Mouse (Mus musculus): Measurements from ENCODE around the gene Nptx1.

Gene Nptx1

DNA sequence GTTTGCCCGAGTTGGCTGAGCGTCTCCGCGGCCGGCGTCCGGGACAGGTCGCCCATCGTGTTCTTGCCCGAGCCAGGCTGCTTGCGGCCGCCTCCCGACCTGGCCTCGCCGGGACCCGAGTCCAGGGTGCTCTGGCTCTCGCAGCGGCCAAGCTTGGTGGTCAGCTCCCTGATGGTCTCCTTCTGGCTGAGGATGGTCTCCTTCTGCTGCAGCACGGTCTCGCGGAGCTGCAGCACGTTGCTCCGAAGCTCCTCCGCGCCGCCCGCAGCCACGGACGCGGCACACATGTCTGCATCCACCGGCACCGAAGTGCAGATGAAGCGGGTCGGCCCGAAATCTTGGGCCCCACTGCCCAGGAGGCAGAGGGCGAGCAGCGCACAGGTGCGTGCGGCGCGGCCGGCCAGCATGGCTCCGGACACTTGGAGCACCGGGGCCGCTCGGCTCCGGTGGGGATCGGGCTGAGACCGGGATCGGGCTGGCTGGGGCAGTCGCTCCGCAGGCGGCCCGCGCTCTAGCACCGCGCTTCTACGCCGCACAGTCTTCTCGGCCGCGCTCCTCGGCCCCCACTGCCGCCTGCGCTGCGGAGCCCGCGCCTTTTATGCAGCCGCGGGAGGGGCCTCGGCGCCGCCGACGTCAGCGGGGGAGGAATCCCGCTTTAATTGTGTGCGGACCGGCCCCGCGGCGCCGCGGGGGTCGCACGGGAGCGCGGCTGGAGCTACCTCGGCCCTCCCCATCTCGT is at the start of gene Nptx1:
TSS of gene Nptx1 (minus strand) at position 571 of the 739 bp plus-strand sequence.
- peak in 1 of 2 experiments; percentile 59 for DNase-seq (ENCODE audit: low spot score in 2 of 2)

DNA sequence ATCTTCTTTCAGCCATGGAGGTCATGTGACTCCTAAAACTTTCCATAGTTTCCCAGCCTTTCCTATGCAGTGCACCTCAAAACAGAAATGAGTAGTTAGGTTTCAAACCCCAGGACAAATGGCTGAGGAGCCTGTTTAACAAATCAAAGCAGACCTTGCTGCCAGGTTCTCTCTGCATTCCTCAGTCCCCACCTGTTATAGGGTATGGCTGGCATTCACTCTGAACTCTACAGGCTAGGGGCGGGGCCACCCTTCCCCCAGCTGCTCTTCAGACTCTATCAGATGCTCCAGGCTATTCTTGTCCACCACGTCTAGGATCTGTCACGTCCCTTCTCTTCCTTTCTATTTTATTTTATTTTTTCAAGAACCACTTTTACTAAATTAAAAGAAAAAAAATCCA is 46.4 kb upstream of the Nptx1 start:
- DNase-seq (ENCODE audit: low spot score in 2 of 2) = no peak

DNA sequence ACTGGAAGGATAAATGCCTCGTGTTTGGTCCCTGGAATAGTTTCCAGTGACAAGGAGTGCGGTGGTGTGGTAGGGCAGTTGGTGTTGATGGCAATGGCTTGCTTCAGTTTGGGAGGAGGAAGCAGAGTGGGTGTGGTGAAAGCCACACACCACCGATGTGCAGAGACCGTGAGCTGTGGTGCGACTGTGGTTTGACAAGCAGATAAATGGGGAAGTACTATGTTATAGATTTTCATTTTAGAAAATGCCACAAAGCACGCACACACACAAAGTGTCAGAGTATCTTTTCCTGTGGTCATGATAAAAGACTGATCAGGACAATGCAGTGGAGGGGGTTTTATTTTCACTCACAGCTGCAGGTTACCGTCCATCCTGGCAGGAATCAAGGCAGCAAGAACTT is 41.7 kb upstream of the Nptx1 start:
- no peak for DNase-seq (ENCODE audit: low spot score in 2 of 2)

DNA sequence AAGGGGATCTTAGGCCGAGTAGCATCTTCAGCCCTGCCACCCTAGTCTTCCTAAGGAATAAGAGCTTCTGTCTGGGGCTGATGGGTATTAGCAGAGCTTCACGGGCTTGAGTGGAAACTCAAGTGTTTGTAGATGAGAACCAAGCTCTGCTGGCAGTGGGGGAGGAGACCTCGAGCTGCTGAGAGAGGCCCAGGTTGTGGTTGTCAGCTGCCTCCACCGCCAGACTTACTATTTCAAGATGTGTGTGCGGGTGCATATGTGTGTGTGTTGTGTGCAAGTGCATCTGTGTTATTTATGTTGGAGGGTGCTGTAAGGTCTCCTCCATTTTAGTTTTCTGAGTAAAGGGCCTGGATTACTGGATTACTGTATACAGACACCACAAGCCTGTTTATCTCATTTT is 39.6 kb upstream of the Nptx1 start:
- no peak for DNase-seq (ENCODE audit: low spot score in 2 of 2)

DNA sequence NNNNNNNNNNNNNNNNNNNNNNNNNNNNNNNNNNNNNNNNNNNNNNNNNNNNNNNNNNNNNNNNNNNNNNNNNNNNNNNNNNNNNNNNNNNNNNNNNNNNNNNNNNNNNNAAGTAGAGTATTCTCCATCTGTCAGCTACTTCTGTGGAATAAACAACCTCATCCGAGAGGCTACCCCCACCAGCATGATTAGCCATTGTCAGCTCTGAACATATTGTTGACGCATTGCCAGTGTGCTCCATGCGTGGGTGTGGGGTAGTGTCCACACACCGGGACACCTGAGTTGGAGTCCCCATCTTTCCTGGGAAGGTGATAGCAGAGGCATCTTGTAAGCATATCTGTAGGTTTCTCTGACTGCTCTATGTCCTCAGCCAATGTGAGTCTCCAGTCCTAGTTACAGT is 39.0 kb upstream of the Nptx1 start:
- DNase-seq (ENCODE audit: low spot score in 2 of 2) = no peak

DNA sequence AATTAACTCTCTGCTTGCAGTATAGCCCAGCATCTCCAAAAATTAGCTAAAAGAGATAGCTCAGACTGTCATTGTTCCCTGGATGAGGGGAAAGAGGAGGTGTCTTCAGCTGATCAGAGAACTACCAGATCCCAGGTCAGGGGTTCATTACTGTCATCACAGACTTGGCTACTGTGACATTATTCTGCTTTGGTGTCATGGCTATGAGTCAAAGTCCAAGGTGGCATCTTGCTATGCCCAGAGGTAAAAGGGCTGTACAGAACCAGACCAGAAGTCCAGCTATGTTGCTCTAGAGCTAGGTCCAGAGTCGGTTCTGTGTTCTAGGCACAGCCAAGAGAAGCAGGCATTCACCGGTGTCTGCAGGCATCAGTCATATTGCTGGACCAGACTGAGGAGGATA is 30.2 kb upstream of the Nptx1 start:
- no peak for DNase-seq (ENCODE audit: low spot score in 2 of 2)

DNA sequence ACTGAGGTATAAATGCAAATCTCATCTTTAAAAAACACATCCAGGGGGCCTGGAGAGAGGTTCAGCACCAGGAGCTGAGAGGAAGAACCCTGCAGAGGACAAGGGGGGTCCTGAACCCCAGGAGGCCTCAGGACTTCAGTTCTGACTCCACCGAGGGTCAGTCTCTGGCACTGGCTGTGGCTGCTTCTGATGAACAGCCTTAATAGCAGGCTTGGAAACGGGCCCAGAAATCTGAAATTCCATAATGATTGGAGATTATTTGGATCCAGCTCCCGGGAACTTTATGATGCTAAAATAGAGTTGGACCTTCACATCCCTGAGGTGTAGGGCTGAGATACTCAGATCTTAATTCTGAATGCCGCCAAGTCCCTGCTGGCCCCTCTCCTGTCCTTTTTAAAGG is 29.3 kb upstream of the Nptx1 start:
- DNase-seq (ENCODE audit: low spot score in 2 of 2) = no peak

DNA sequence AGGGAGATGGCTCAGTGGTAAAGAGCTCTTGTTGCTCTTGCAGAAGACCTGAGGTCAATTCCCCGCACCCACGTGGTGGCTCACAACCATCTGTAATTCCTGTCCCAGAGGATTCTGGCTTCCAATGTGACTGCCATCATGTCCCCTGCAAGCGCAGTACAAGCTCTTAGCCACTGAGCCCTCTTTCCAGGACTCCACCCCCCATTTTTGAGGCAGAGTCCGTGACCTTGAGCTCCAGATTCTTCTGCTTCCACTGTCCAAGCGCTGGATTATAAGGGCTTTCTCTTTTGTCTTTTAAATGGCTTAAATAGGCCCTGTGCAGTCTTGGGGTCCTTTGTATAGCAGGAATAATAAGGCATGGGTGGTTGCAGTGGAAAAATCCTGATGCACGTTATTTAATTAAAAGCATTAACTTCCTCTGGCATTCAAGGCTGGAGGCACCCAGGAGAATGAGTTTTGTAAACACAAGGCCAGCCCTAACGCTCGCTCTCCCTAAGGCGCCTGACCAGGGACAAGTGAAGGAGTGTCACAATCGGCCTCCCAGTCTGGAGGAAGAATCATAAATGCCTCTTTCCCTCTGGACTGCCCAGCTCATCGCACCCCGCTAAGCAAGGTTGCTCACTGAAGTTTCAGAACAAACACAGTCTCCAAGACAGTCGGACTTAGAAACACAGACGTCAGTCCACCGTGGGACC is 24.9 kb upstream of the Nptx1 start:
- DNase-seq (ENCODE audit: low spot score in 2 of 2) = no peak

DNA sequence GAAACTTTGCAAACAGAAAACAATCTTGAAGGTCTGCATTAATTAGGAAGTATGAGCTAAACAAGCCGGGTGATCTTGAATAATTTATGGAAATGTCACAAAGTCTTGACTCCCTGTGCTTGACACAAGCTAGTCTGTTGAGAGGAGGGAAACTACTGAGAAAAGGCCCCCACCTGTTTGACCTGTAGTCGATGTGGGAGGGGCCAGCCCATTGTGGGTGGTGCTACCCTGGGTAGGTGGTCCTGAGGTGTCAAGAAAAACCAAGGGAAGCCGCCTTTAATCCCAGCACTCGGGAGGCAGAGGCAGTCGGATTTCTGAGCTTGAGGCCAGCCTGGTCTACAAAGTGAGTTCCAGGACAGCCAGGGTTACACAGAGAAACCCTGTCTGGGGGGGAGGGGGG is 18.6 kb upstream of the Nptx1 start:
- no peak for DNase-seq (ENCODE audit: low spot score in 2 of 2)

DNA sequence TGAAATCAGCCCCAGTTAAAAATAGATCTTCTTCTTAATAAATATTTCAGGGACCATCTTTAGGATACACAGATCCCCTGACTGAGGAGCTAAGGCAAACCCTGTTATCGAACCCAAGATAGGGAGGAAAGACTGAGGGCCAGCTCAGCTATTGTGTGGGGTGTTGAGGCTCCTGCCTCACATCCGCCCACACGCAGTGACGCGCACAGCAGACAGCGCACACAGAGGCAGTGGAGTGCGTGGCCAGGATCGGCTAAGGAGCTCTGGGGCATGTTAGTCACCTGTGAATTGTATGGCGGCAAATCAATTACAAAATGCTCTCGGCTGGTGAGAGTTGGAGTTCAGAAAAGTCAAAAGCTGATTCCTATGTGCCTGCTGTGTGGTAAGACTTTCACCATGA is 18.1 kb upstream of the Nptx1 start:
- no peak for DNase-seq (ENCODE audit: low spot score in 2 of 2)

DNA sequence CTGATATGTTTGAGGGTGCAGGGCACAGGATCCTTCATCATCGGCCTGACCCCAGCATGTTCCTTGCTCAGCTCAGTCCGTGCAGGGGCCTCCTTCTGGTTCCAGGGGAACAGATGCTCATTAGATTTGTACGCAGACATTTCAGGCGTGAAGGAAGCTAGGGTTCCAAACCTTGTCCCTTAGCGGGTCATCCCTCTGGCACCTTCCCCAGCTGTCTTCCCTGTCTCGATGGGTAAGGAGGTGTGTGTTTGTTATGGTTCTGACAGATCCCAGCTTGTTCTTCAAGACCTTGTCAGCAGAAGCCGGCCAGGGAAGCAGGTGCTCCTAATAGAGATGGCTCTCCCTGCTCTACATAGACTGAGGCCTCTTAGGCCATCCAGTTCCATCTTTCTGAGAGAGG is 17.5 kb upstream of the Nptx1 start:
- no peak for DNase-seq (ENCODE audit: low spot score in 2 of 2)

DNA sequence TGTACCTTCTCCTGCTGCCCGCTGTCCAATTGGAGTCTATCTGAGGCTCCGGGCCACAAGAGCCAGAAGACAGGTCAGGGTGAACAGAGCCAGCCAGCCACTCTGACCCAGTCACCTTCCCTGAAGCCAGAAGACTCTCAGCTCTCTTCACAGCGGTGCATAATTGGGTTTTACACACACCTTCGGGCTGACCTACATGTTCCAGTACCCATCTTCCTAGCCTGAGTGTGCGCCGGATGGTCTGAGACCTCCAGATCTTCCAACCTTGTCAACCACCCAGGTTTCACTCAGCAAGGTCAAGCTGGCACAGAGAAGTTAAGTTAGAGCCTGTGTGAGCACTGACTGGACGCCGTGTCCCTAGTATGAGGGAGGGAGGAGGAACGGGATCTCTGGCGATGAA is 16.8 kb upstream of the Nptx1 start:
- DNase-seq (ENCODE audit: low spot score in 2 of 2) = no peak

DNA sequence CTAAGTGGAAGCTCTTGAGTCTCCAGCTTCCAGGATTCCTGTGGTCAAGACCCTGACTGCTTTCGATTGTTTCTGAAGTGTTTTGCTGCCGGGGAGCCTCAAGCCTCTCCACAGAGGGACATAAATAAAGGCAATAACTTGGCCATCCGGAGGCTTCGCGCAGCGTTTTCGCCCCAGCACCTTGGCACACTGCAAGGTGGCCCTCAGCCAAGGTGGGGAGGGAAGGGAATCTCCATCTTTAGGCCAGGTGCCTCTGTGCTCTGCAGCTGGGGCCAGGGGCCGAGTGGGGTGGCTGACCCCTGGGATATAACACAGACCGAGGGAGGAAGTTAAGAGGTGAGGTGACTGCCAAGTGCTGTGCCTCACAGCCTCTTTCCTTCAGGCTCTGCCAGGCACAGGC is 15.6 kb upstream of the Nptx1 start:
- DNase-seq (ENCODE audit: low spot score in 2 of 2) = no peak

DNA sequence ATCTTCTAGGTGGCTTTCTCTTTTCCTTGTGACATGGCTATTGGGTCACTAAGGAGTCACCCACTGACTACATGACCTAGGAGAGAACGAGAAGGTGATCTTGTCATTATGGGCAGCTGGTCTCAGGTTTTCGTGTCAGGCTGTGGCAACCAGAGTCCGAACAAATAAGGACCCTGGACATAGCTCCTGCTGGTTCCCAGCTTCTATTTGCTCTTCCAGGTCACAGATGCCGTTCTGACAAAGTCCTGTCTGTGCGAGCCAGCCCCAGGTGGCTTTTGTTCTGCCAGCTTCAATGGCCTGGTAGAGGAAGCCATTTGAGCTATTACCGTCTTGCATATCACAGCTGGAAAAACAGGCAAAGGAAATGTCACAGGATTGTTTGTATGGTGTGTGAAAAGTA is 14.7 kb upstream of the Nptx1 start:
- no peak for DNase-seq (ENCODE audit: low spot score in 2 of 2)

DNA sequence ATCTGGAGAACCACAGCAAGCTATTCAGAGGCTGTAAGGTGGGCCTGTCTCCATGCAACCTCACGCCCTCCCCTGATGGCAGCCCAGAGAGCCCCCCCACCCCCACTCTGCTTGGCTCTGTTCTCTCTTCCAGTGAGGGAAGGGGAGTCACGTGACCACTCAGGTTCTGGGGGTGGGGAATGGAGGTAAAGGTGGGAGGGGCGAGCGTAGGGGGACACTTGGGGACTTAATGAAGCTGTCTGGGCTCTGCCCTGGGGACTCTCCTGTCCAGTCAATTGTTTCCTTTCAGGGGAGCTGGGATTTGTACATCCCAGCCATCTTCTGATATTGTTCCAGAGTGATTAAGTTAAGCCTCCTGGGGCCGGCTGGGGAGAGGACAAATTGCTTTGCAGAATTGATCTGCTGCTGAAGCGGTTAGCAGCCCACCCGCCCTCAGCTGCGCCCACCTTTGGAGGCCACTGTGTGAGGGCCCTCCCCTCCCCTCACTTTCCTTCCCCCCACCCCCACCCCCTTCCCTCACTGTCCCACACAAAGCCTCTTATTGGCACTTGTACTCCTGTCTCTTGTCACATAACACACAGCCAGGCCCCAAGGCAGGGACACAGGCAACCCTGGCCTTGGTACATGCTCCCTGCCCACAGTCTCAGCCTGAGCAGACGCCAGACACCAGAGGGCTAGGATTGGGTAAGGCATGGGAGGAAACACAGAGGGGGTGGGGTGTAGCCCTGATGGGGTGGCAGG is 11.5 kb upstream of the Nptx1 start:
- DNase-seq (ENCODE audit: low spot score in 2 of 2) = no peak

DNA sequence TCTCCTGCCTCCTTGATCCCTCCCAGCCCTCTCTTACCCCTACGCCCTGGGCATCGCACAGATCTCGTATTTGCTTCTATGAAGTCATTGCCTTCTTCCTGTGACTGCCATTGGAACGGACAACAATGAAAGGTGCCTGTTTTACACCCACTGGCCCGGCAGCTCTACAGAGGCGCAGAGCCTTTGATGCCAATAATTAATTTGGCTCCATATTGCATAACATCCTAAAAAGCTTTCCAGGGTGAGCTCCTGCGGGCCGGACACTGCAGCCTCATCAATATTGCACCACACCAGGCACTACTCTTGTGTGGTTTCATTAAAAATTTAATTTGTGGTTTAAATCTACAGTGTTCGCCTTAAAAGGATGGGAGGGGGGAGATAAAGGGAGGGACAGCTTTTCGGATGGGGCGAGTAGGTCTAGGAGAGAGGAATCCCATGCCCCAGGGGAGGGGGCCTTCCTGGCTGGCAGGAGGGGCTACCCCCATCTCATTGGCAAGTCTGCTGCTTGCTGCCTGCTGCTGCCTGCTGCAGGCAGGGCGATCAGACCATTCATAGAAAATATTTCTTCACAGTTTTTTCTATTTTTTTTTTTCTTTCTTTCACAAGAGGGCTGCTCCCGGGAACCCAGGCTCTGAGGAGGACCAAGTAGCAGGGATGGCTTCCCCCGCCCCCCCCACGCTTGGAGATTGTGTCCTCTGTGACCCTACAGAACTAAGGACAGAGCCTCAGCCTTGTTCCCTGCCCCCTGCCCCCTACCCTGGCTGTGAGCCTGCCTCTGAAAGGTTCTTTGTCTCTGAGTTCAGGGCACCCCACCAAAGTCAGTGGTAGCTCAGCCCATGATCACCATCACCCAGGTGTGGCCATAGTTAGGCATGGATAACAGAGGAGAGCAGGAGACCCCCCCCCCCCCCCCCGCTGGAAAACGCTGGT is 10.7 kb upstream of the Nptx1 start:
- no peak for DNase-seq (ENCODE audit: low spot score in 2 of 2)

DNA sequence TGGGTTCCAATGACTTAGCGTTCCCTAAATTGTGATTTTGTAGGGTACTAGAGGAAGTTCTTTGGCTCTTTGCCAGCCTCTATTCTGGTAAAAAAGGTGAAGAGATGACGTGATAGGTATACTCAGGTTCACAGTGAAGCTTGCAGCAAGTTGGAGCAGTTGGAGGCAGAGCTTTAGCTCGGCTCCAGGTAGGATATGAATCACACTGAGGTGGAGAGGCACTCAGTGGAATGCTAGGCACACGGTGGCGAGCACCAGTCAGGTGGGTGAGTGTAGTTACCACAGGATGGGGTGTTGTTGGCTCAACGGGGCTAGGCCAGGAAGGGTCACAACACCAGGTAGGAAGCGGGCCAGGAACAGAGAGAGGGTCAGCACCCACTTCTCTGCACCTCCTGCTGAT is 7.6 kb upstream of the Nptx1 start:
- DNase-seq (ENCODE audit: low spot score in 2 of 2) = no peak

DNA sequence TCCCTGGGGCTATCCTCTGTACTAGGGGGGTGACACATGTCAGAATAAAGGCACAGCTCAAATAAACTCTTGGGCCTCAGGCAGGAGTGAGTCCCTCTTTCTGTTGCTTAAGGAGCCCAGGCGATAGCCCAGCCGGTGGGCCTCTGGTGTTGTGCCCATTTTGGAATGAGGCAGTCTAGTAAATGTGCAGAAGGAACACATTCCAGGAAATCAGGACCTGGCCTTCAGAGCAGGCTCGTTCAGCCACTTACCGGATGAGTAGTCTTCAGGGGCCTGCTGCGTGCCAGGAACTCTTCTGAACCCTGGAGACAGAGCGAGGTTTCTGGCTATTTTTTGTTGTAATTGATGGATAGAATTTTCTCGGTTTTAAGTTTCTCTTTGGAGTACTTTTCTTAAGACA is 7.2 kb upstream of the Nptx1 start:
- no peak for DNase-seq (ENCODE audit: low spot score in 2 of 2)

DNA sequence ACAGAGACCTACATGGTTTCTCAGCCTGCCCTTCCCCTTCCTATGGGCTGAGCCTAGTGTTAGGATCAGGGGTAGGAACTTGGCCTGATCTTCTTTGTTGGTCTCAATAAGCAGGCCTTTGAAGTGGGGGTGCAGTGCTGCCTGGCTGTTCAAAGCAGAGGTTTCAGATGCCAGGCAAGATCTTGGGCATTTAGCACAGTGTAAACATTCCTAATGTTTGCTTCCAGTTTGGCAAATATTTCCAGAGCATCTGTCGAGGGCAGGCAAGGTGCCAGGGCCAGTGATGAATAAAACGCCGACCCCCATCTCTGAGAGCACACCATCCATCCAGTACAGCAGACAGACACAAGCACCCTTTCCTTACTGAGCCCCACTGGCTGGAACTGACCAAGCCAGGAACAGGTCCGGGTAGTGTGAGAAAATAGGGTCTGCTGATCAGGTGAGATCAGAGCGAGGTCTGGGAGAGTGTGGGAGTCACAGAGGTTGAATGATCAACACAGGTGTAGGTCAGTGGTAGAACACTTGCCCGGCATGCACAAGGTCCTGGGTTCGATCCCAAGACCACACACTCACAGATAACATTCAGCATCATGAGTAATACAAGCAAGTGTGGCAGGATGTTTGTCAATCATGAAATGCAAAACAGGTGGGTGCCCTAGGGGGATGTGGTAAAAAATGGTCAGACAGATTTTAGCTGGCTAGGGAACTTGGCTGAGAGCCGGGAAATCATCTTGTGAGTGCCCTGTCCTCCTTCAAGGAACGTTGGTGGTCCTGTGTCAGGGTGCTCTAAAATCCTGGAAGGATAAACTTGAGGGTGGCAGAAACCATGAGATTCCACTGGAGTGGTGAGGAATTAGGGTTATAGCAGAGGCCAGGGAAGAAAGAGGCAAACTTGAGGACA is 5.6 kb upstream of the Nptx1 start:
- no peak for DNase-seq (ENCODE audit: low spot score in 2 of 2)

DNA sequence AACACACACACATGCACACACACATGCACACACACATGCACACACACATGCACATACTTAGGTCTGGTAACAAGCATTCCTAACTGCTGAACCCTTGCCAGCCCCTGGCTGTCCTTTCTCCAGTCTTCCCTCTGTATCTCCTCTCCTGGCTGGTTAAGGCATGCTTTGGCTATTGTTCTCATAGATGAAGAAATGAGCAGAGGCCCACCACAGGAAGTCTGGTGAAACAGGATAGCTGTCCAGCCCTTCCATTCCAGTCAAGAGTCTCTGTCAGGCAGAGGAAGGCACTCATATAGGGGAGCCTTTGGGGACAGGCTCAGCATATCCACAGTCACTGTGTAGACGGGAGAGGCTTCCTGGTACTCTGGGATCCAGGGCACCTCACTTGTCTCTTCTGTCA is 4.7 kb upstream of the Nptx1 start:
- no peak for DNase-seq (ENCODE audit: low spot score in 2 of 2)

DNA sequence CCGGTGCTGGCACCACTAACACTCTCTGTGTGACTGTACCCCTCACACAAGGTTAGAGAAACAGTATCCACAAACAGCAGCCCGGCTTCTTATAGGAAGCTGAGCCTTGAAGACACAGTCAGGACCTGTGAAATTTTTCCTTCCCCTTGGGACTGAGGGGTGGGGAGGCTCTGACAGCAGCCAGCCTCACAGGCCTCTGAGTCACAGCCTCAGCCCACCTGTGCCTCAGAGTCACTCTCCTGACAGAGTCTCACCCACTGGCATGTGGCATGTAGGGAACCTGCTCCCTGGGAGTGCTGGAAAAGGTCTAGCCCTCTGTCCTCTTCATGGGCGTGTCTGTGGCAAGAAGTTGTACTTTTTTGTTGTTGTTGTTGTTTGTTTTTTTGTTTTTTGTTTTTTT is 3.9 kb upstream of the Nptx1 start:
- no peak for DNase-seq (ENCODE audit: low spot score in 2 of 2)
